ENCODE assay signal across 15 mouse cellular contexts in the genomic region with DNA sequence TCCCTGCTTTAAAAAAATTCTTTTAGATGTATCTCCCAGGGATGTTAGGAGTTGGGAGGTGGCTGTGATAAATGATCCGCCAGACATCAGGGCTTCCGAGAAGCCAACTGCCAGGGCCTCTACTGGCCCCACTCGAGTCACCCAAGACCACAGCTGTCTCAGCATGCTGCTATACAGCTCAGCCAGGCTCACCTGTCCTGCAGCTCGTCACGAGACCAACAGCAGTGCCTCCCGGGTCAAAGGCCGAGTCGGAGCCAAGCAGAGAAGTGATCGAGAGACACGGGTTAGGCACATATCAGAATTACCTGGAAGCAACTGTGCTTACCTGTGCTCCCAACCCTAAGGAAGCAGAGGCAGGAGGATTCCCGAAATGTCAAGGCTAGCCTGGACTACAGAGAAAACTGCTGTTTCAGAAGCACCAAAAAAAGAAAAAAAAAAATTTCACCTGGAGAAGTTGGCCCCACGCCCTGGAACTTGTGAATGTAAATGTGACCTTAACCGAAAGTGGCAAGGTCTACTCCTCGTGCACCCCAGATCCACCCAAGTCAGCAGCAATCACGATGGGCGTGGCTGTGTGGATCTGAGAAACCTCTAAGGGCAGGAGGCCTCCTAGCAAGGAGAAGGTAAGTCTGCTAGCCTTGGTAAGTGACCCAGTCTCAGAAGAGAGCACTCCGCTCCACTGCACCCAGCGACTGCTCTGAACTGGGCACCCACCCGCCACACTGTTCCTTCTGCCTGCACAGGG. TPM values are rescaled to one million over a fixed set of nuclear protein-coding genes. Genes with fewer than 3 reads are reported as not detected.
DNase-seq lines count a peak whose midpoint lies in the region; ATAC-seq and TF ChIP-seq lines count a peak whose summit lies in the region.
"Had no signal": no experiment of that assay in that cellular context is flagged by ENCODE, and none has a peak within 500 bp of the region (broad histone marks: within the 10 kb centered on the region; RNA-seq: fewer than 3 reads in every experiment).

No protein-coding gene starts in this region.

- DNase-seq in heart, adult 2 months, result no peak
- DNase-seq in lung, postnatal 14 days, result no peak
- DNase-seq in left cerebral cortex, adult 11 months (ENCODE audit: low spot score), result no peak
- no peak for DNase-seq in cerebellum, adult 8-10 months
- DNase-seq: gastrocnemius, postnatal 10 days; midbrain, embryonic 14.5 days; thymus, postnatal 36 days had no signal

- H3K9me3 ChIP-seq in heart, embryonic 12.5 days (replicated peaks), result no peaks in the 10 kb centered on the region
- H3K9me3 ChIP-seq in lung, embryonic 15.5 days, result no peaks in the 10 kb centered on the region
- H3K9me3 ChIP-seq: forebrain, embryonic 10.5 days; limb, embryonic 15.5 days; neural tube, embryonic 12.5 days had no signal

- no peak overlapping the region for H3K4me3 ChIP-seq in heart, adult 2 months
- no peak overlapping the region for H3K4me3 ChIP-seq in heart, embryonic 12.5 days
- no peak overlapping the region for H3K4me3 ChIP-seq in lung, embryonic 15.5 days
- peak overlapping the region; percentile 53 for H3K4me3 ChIP-seq in small intestine, adult 2 months (ENCODE audit: low read depth, low read length)
- H3K4me3 ChIP-seq: forebrain, embryonic 10.5 days; limb, embryonic 15.5 days; neural tube, embryonic 12.5 days had no signal

- peak overlapping the region; percentile 84 for H3K27ac ChIP-seq in heart, adult 2 months
- H3K27ac ChIP-seq in heart, embryonic 12.5 days (ENCODE audit: poor library complexity, severe bottlenecking), result no peak overlapping the region
- peak overlapping the region; percentile 74 for H3K27ac ChIP-seq in lung, embryonic 15.5 days
- peak overlapping the region; percentile 100 for H3K27ac ChIP-seq in small intestine, adult 2 months (ENCODE audit: insufficient read depth, low read depth, low read length)
- H3K27ac ChIP-seq: limb, embryonic 15.5 days; neural tube, embryonic 12.5 days had no signal

- H3K4me1 ChIP-seq in heart, adult 2 months (ENCODE audit: control insufficient read depth, insufficient read depth, low read length), result peaks cover 18% of the 10 kb centered on the region
- H3K4me1 ChIP-seq in heart, embryonic 12.5 days (replicated peaks), result peaks cover 20% of the 10 kb centered on the region
- H3K4me1 ChIP-seq in lung, embryonic 15.5 days, result peaks cover 70% of the 10 kb centered on the region
- H3K4me1 ChIP-seq in small intestine, adult 2 months (ENCODE audit: control insufficient read depth, insufficient read depth, insufficient read length, low read length), result peaks cover 48% of the 10 kb centered on the region
- H3K4me1 ChIP-seq: neural tube, embryonic 12.5 days had no signal

- no peak overlapping the region for H3K9ac ChIP-seq in heart, adult 2 months (ENCODE audit: low read depth, low read length)
- H3K9ac ChIP-seq in heart, embryonic 12.5 days, result no peak overlapping the region
- no peak overlapping the region for H3K9ac ChIP-seq in lung, embryonic 15.5 days
- H3K9ac ChIP-seq: limb, embryonic 15.5 days; neural tube, embryonic 12.5 days had no signal

- H3K79me2 ChIP-seq in heart, adult 2 months (replicated peaks; ENCODE audit: control insufficient read depth, insufficient read depth, low read length), result no peaks in the 10 kb centered on the region

- no peak overlapping the region for H3K4me2 ChIP-seq in heart, embryonic 12.5 days
- no peak overlapping the region for H3K4me2 ChIP-seq in lung, embryonic 15.5 days
- H3K4me2 ChIP-seq: limb, embryonic 15.5 days; neural tube, embryonic 12.5 days had no signal

- H3K27me3 ChIP-seq in heart, adult 2 months (ENCODE audit: control insufficient read depth, insufficient read depth, low read length), result no peaks in the 10 kb centered on the region
- no peaks in the 10 kb centered on the region; the same call in 1 of the 2 replicates for H3K27me3 ChIP-seq in heart, embryonic 12.5 days (replicated peaks)
- no peaks in the 10 kb centered on the region for H3K27me3 ChIP-seq in lung, embryonic 15.5 days
- H3K27me3 ChIP-seq in small intestine, adult 2 months (ENCODE audit: control insufficient read depth, insufficient read depth, low read length), result no peaks in the 10 kb centered on the region
- H3K27me3 ChIP-seq: limb, embryonic 15.5 days; neural tube, embryonic 12.5 days had no signal

- TF ChIP-seq EP300 in heart, adult 2 months (IDR thresholded peaks at IDR 0.05; ENCODE audit: insufficient read depth, low read depth, low read length), result no peak

- intact Hi-C loops in heart, adult 2 months (cut with DNase I), result no loop called here

- TF ChIP-seq POLR2A in heart, adult 2 months (IDR thresholded peaks at IDR 0.05; ENCODE audit: insufficient read depth, low read depth, low read length), result no peak
- peak; percentile 36; the same call in 1 of the 2 replicates for TF ChIP-seq POLR2A in small intestine, adult 2 months (IDR thresholded peaks at IDR 0.05; ENCODE audit: low read depth, low read length)

- no peaks in the 10 kb centered on the region; the same call in 1 of the 2 replicates for H3K36me3 ChIP-seq in heart, adult 2 months (ENCODE audit: control insufficient read depth, insufficient read depth, low read length)
- no peaks in the 10 kb centered on the region for H3K36me3 ChIP-seq in heart, embryonic 12.5 days
- no peaks in the 10 kb centered on the region for H3K36me3 ChIP-seq in lung, embryonic 15.5 days
- peaks cover 6% of the 10 kb centered on the region; the same call in 1 of the 2 replicates for H3K36me3 ChIP-seq in small intestine, adult 2 months (ENCODE audit: control insufficient read depth, insufficient read depth, low read length)
- H3K36me3 ChIP-seq: forebrain, embryonic 10.5 days; limb, embryonic 15.5 days; neural tube, embryonic 12.5 days had no signal

- no peak for ATAC-seq in heart, embryonic 12.5 days (ENCODE audit: insufficient number of reproducible peaks, low FRiP score)
- no peak for ATAC-seq in lung, embryonic 15.5 days (ENCODE audit: borderline replicate concordance, extremely low read depth, low FRiP score, low TSS enrichment)
- ATAC-seq in erythroid progenitor cell, adult 5-6 weeks (replicated peaks; ENCODE audit: low FRiP score, poor library complexity, severe bottlenecking), result peak; percentile 37; the same call in 1 of the 2 replicates

- TF ChIP-seq CTCF in heart, adult 2 months (IDR thresholded peaks at IDR 0.05), result no peak
- TF ChIP-seq CTCF in small intestine, adult 2 months (IDR thresholded peaks at IDR 0.05; ENCODE audit: extremely low read depth, insufficient read length, insufficient replicate concordance, low read depth, low read length), result no peak

- WGBS in heart, adult 2 months, result 82% methylated on average over 19 of the region's 19 CpGs
- WGBS in heart, embryonic 12.5 days, result 86% methylated on average over 19 of the region's 19 CpGs
- WGBS in lung, embryonic 15.5 days, result 75% methylated on average over 19 of the region's 19 CpGs
- 33% methylated on average over 19 of the region's 19 CpGs for WGBS in small intestine, adult 2 months

RNA-seq across cellular contexts. Expression of gene Tspan15, which starts 12.8 kb away (rescaled TPM):
- total RNA-seq in heart, adult 2 months (2021), result 1 to 10 TPM; 6.1 to 8.1 TPM
- 17.7 and 19.1 TPM in 2 replicates for polyA plus RNA-seq in heart, adult 2 months (2012; rRNA removed)
- 5.6 and 5.7 TPM in 2 replicates for polyA plus RNA-seq in heart, embryonic 12.5 days (2016; fragmentation: Nextera tagmentation; extraction: Ambion mirVana)
- 66.5 and 84.5 TPM in 2 replicates for polyA plus RNA-seq in lung, embryonic 15.5 days (2015; fragmentation: Nextera tagmentation; extraction: Ambion mirVana)
- total RNA-seq in erythroid progenitor cell, adult 5-6 weeks (2015; ENCODE audit: low replicate concordance), result 0.36 and 5.4 TPM in 2 replicates
- 0.77 and 9.4 TPM in 2 replicates for total RNA-seq in erythroid progenitor cell, adult 5-6 weeks (2017; ENCODE audit: low replicate concordance)
- 179 and 504 TPM in 2 replicates for polyA plus RNA-seq in small intestine, adult 2 months (2012; rRNA removed)

RNA-seq across cellular contexts. Expression of gene Tacr2, which starts 34.0 kb away (rescaled TPM):
- total RNA-seq in heart, adult 2 months (2021), result not detected
- polyA plus RNA-seq in heart, adult 2 months (2012; rRNA removed), result not detected in 2 replicates
- not detected in 2 replicates for polyA plus RNA-seq in heart, embryonic 12.5 days (2016; fragmentation: Nextera tagmentation; extraction: Ambion mirVana)
- 0.56 and 0.72 TPM in 2 replicates for polyA plus RNA-seq in lung, embryonic 15.5 days (2015; fragmentation: Nextera tagmentation; extraction: Ambion mirVana)
- not detected in 2 replicates for total RNA-seq in erythroid progenitor cell, adult 5-6 weeks (2015; ENCODE audit: low replicate concordance)
- not detected in 2 replicates for total RNA-seq in erythroid progenitor cell, adult 5-6 weeks (2017; ENCODE audit: low replicate concordance)
- 3.8 and 7.7 TPM in 2 replicates for polyA plus RNA-seq in small intestine, adult 2 months (2012; rRNA removed)
- total RNA-seq: gastrocnemius, postnatal 10 days; hematopoietic stem cell, adult 5-6 weeks had no signal
- polyA plus RNA-seq: forebrain, embryonic 10.5 days; limb, embryonic 15.5 days; midbrain, embryonic 14.5 days; neural tube, embryonic 12.5 days had no signal
